Mouse (Mus musculus) thymus, adult 2 months (tissue): ENCODE results near the gene Tmem132e. TPM values are rescaled to one million over a fixed set of nuclear protein-coding genes. Genes with fewer than 3 reads are reported as not detected.

Experiments
- DNase-seq: peaks from one replicate; pipeline ENCODE4 v3.0.0; 2021
- H3K27ac ChIP-seq: fragments of 200-500 bp; 2 replicates; pipeline ENCODE4 v1.5.1; 2012; ENCODE audit warnings: low read length, control low read depth; ENCODE audit not compliant: control insufficient read depth, insufficient read depth
- H3K27me3 ChIP-seq: fragments of 200-500 bp; 2 replicates; pipeline ENCODE4 v1.6.1; 2012; ENCODE audit warnings: mild to moderate bottlenecking, low read length, moderate library complexity, mixed read lengths; ENCODE audit not compliant: control insufficient read depth, insufficient read depth
- H3K36me3 ChIP-seq: fragments of 200-500 bp; 2 replicates; pipeline ENCODE4 v1.6.1; 2012; ENCODE audit warnings: mild to moderate bottlenecking, low read length, moderate library complexity; ENCODE audit not compliant: control insufficient read depth, insufficient read depth
- H3K4me1 ChIP-seq: fragments of 200-500 bp; replicated peaks from 2 replicates; pipeline ENCODE4 v1.6.1; 2012; ENCODE audit warnings: low read length; ENCODE audit not compliant: control insufficient read depth, insufficient read depth
- H3K4me3 ChIP-seq: fragments of 200-500 bp; 2 replicates; pipeline ENCODE4 v1.5.1; 2012; ENCODE audit warnings: mild to moderate bottlenecking, low read length, control low read depth, moderate library complexity; ENCODE audit not compliant: control insufficient read depth, insufficient read depth
- CTCF ChIP-seq: fragments of 200-500 bp; IDR thresholded peaks from 2 replicates; pipeline ENCODE4 v1.5.1; 2012; ENCODE audit warnings: mild to moderate bottlenecking, control low read depth, low read length, moderate library complexity, borderline replicate concordance; ENCODE audit not compliant: control insufficient read depth, poor library complexity, insufficient read depth; ENCODE audit errors: extremely low read depth
- POLR2A ChIP-seq: fragments of 200-500 bp; IDR thresholded peaks from 2 replicates; pipeline ENCODE4 v1.6.1; 2012; ENCODE audit warnings: mild to moderate bottlenecking, low read length, control low read depth, moderate library complexity; ENCODE audit not compliant: control insufficient read depth, poor library complexity, insufficient read depth; ENCODE audit errors: extremely low read depth
- WGBS: fragments of 180-500 bp; shearing (Covaris S2); methylation state at CpG from one replicate; pipeline ENCODE4 v1.1.7; 2018; 5-methylcytosine and 5-hydroxymethylcytosine counted together
- polyA plus RNA-seq: library from polyadenylated mRNA; depleted of rRNA; stranded (reverse); fragments of >200 nt; gene quantifications from 2 replicates; pipeline ENCODE4 v1.2.3, GENCODE M21; 2012; rRNA removed

Tmem132e gene
- polyA plus RNA-seq: 0.13 and 0.48 TPM in 2 replicates

DNA sequence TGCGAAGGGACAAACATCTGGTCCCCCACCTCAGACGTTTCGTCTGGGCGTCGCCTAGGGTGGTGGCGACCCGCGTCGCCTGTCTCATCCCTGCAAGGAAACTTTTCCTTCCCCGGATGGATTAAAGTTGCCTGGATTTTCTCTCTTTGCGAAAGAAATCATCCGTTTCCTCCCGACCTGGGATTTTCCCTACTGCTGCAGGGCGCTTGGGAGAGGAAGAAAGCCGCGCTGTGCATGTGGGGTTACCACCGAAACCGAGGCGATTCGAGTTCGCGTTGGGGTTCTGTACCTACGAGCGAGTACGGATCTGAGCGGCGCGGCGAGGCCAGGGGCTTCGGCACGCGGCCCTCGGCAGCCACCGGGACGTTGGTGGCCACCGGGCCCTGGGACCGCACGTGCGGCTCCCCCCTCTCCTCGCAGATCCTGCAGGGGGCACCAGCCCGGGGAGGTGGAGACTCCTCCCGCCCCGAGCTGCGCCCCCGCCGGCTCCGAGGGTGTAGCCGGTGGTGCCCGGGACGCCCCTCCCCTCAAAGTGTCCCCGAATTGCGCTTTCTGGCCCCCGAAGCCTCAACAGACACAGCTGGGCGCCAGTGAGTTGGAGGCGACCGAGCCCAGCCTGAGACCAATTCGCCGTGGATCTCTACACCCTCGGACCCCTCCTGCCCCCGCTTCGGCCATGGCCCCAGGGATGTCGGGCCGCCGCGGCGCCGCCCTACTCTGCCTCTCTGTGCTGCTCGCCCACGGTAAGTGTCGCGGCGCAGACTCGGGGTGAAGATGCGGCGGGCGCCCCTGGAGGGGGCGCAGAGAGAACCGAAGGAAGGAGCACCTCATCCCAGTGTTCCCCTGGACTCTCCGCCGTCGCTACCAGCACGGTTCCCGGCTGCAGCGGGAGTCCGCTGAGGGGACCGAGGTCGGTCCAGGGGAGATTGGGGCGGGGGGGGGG lies at the start of gene Tmem132e:
Gene Tmem132e (plus strand): TSS at position 530 of the 943 bp plus-strand sequence.
- DNase-seq: no peak
- Histone ChIP-seq H3K4me3 (no peak within 1 kb of the TSS), H3K4me1 (no peaks in the 10 kb centered on the region), H3K36me3 (no peaks in the 10 kb centered on the region), H3K27me3 (peaks cover 4% of the 10 kb centered on the region; the same call in 1 of the 2 replicates), H3K27ac (no peak within 1 kb of the TSS)
- WGBS: 4% methylated on average over 86 of the region's 88 CpGs
- TF ChIP-seq POLR2A: no peak
- no peak for TF ChIP-seq CTCF

DNA sequence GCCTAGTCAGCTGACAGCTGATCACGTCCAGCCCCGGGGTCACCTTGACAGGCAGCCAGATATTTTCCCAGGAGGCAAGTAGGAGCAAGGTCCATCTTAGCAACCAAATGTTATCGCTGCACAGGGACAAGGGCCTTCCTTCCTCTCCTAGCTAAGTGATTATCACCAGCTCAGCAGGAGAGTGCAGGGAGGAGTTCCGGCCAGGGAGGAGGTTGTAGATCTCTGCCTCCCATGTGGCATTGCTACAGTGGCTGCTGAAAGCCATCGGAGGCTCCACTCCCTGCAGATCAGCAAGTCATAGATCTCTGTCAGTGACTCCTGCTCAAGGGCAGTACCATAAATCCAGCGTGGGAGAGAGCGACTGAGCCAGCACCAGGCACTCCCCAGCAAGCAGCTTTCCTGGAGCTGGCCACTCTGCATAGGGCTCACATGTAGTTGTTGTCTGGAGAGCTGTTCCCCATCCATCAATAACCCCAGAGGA lies 48.7 kb upstream of the Tmem132e start:
- DNase-seq: no peak
- no peak overlapping the region for H3K4me3 ChIP-seq
- no peaks in the 10 kb centered on the region for H3K36me3 ChIP-seq

GRCm38 (mm10) chr11:82340416-82340815 lies 48.3 kb upstream of the Tmem132e start:
- H3K4me1 ChIP-seq: no peaks in the 10 kb centered on the region
- no peak overlapping the region for H3K4me3 ChIP-seq
- TF ChIP-seq CTCF: no peak
- no peak for TF ChIP-seq POLR2A
- DNase-seq: no peak
- 14% methylated on average over 6 of the region's 6 CpGs for WGBS
- H3K27ac ChIP-seq: no peak overlapping the region
- no peaks in the 10 kb centered on the region; the same call in 1 of the 2 replicates for H3K27me3 ChIP-seq
- H3K36me3 ChIP-seq: no peaks in the 10 kb centered on the region

More for the DNA sequence above, 48.7 kb upstream of the Tmem132e start:
- H3K4me1 ChIP-seq: no peaks in the 10 kb centered on the region
- 4% methylated on average over 7 of the region's 7 CpGs for WGBS
- H3K27me3 ChIP-seq: no peaks in the 10 kb centered on the region; the same call in 1 of the 2 replicates
- no peak overlapping the region for H3K27ac ChIP-seq
- TF ChIP-seq POLR2A: no peak
- no peak for TF ChIP-seq CTCF

- Histone ChIP-seq H3K4me1 (no peaks in the 10 kb centered on the region), H3K4me3 (no peak overlapping the region), H3K27me3 (no peaks in the 10 kb centered on the region; the same call in 1 of the 2 replicates), H3K36me3 (no peaks in the 10 kb centered on the region), H3K27ac (no peak overlapping the region)
- 18% methylated on average over 2 of the region's 2 CpGs for WGBS
- TF ChIP-seq CTCF: no peak
- TF ChIP-seq POLR2A: no peak
- no peak for DNase-seq
These were observed 47.8 kb upstream of the Tmem132e start for GRCm38 (mm10) chr11:82340900-82341299.

GRCm38 (mm10) chr11:82351039-82351438 lies 37.7 kb upstream of the Tmem132e start:
- TF ChIP-seq CTCF: no peak
- TF ChIP-seq POLR2A: no peak
- Histone ChIP-seq H3K27me3 (no peaks in the 10 kb centered on the region), H3K27ac (no peak overlapping the region), H3K36me3 (no peaks in the 10 kb centered on the region), H3K4me3 (no peak overlapping the region), H3K4me1 (no peaks in the 10 kb centered on the region)
- 88% methylated on average over 10 of the region's 10 CpGs for WGBS
- DNase-seq: no peak

GRCm38 (mm10) chr11:82370151-82370550 lies 18.5 kb upstream of the Tmem132e start:
- Histone ChIP-seq H3K4me1 (no peaks in the 10 kb centered on the region), H3K27me3 (no peaks in the 10 kb centered on the region), H3K4me3 (no peak overlapping the region), H3K27ac (no peak overlapping the region), H3K36me3 (no peaks in the 10 kb centered on the region)
- no peak for TF ChIP-seq CTCF
- TF ChIP-seq POLR2A: no peak
- no peak for DNase-seq
- WGBS: 90% methylated on average over 11 of the region's 11 CpGs
